Mouse (Mus musculus): ENCODE results near the gene Sertad4.

Sertad4 gene

GRCm38 (mm10) chr1:192800338-192800737 lies 55.2 kb downstream of the Sertad4 start:
- no peak for DNase-seq

GRCm38 (mm10) chr1:192799165-192799991 lies 56.2 kb downstream of the Sertad4 start:
- DNase-seq, result no peak

- DNase-seq, result no peak
Observed at GRCm38 (mm10) chr1:192798212-192799164, 57.1 kb downstream of the Sertad4 start.

- DNase-seq, result no peak
Observed at GRCm38 (mm10) chr1:192797011-192797274, 58.6 kb downstream of the Sertad4 start.

DNA sequence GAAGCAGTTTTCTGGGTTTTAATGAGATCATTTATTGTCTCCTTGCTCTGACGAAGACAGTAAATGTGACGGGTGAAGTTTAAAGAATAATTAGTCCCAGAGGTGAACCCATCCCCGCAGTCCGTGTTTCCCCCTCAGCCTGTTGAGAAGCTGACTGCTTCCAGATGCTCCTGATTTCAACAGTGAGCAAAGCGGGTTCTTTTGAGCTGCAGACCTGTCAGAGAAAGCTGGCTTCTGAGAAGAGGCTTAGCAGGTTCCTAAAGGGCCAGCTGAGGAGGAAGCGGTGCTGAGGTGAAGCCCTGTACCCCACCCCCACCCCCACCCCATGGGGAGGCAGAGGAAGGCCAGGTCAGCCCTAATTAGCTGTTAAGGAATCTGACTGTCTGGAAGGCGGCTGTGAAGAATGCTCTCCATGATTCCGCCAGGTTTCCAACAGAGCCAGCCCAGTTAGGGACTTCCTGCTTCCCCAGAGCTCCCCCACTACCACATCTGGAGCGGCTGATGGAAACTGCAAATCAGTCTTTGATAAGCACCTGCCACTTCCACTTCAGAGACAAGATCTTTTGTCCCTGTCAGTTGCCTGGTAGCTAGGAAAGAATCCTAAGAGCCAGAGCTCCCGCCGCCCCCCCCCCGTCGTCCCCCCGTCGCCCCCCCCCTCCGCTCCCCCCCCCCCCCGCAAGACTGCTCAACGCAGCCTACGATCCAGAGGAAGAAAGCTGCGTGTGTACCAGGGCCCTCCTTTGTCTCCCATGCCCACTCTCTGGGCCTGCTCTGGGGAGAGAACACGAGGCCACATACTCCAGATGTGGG lies 59.1 kb downstream of the Sertad4 start:
- no peak for DNase-seq

DNA sequence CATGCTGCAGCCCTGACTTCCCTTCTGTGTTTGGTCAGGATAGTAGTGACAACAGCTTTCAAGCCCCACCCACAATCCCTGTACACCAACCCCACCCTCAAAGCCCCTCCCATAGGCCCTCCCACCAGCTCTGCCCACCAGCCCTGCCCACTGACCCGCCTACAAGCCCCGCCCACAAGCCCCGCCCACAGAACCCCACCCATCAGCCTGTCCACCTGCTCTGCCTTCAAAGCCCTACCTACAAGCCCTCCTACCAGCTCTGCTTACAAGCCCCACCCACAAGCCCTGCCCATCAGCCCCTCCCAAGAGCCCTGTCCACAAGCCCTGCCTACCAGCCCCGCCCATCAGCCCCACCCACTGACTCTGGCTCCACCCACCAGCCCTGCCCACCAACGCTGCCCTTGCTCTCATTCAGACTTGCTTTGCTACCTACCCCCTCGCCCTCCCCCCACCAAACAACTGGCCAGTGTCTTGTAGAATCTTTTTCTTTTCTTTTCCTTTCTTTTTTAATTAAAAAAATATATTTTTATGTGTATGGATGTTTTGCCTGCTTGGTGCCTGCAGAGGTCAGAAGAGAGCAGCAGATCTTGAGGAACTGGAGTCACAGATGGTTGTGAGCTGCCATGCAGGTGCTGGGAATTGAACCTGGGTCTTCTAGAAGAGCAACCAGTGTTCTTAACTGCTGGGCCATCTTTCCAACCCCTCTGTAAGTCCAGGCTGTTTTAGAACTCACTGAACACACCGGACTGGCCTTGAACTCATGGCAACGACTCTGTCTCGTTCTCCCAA lies 60.4 kb downstream of the Sertad4 start:
- DNase-seq, result no peak

Data from thymus, adult 18-20 months (tissue).